Mouse (Mus musculus) layer of hippocampus, adult 2 months (tissue): ENCODE results near the gene Gm10563. TPM values are rescaled to one million over a fixed set of nuclear protein-coding genes. Genes with fewer than 3 reads are reported as not detected.
"Not testable (repeated sequence)": the region's sequence is repeated elsewhere in the genome, so short reads cannot be mapped to it uniquely, and the experiment has no call there.

Source experiments
- DNase-seq, 2 experiments: peaks; one replicate each; pipeline ENCODE4 v3.0.0; 2022; ENCODE audit warnings: low spot score in 2 of 2
- H3K27ac ChIP-seq: fragments of 200-600 bp; 2 replicates; pipeline ENCODE4 v1.8.1; 2022
- H3K4me3 ChIP-seq: fragments of 200-600 bp; 2 replicates; pipeline ENCODE4 v1.8.1; 2022; ENCODE audit warnings: mild to moderate bottlenecking
- CTCF ChIP-seq: fragments of 200-600 bp; conservative IDR thresholded peaks from 2 replicates; pipeline ENCODE4 v1.8.1; 2022; ENCODE audit warnings: antibody characterized with exemption, mild to moderate bottlenecking, moderate library complexity
- total RNA-seq, 2 experiments: library from RNA; stranded (reverse); gene quantifications; 2 replicates each; pipeline ENCODE4 v1.2.3; 2021

The Gm10563 gene
- total RNA-seq, 2 experiments from 2014 or later = not detected

- TF ChIP-seq CTCF = no peak
- Histone ChIP-seq H3K4me3 (no peak overlapping the region), H3K27ac (no peak overlapping the region; the same call in 1 of the 2 replicates)
- no peak for DNase-seq
Observed at GRCm38 (mm10) chr4:155578336-155579125, 66.7 kb downstream of the Gm10563 start.

- TF ChIP-seq CTCF = no peak
- H3K4me3 ChIP-seq = no peak overlapping the region
- H3K27ac ChIP-seq = no peak overlapping the region; the same call in 1 of the 2 replicates
- DNase-seq = no peak
Observed at GRCm38 (mm10) chr4:155577741-155578140, 67.5 kb downstream of the Gm10563 start.

- TF ChIP-seq CTCF = no peak
- no peak overlapping the region for H3K4me3 ChIP-seq
Observed at GRCm38 (mm10) chr4:155577132-155577531, 68.1 kb downstream of the Gm10563 start.

GRCm38 (mm10) chr4:155575521-155575920 lies 69.7 kb downstream of the Gm10563 start:
- Histone ChIP-seq H3K27ac (no peak overlapping the region), H3K4me3 (no peak overlapping the region)
- no peak for DNase-seq
- no peak for TF ChIP-seq CTCF

More at GRCm38 (mm10) chr4:155577132-155577531, 68.1 kb downstream of the Gm10563 start:
- no peak for DNase-seq
- H3K27ac ChIP-seq = no peak overlapping the region

- no peak for TF ChIP-seq CTCF
- Histone ChIP-seq H3K27ac (no peak overlapping the region), H3K4me3 (no peak overlapping the region)
- no peak for DNase-seq
Observed at GRCm38 (mm10) chr4:155574931-155575330, 70.3 kb downstream of the Gm10563 start.

- TF ChIP-seq CTCF = no peak
- Histone ChIP-seq H3K4me3 (no peak overlapping the region), H3K27ac (no peak overlapping the region)
- DNase-seq = no peak
Observed at GRCm38 (mm10) chr4:155573876-155574275, 71.3 kb downstream of the Gm10563 start.

- DNase-seq = no peak
- no peak overlapping the region for H3K27ac ChIP-seq
- no peak for TF ChIP-seq CTCF
- H3K4me3 ChIP-seq = no peak overlapping the region
Observed at GRCm38 (mm10) chr4:155573155-155573554, 72.1 kb downstream of the Gm10563 start.

GRCm38 (mm10) chr4:155571442-155571841 lies 73.8 kb downstream of the Gm10563 start:
- TF ChIP-seq CTCF = no peak

GRCm38 (mm10) chr4:155570315-155570714 lies 74.9 kb downstream of the Gm10563 start:
- not testable (repeated sequence) for H3K4me3 ChIP-seq, DNase-seq, H3K27ac ChIP-seq

More at GRCm38 (mm10) chr4:155571442-155571841, 73.8 kb downstream of the Gm10563 start:
- no peak overlapping the region for H3K4me3 ChIP-seq
- no peak overlapping the region for H3K27ac ChIP-seq
- no peak for DNase-seq

- no peak for DNase-seq
- H3K4me3 ChIP-seq = no peak overlapping the region
- no peak for TF ChIP-seq CTCF
- H3K27ac ChIP-seq = no peak overlapping the region
Observed at GRCm38 (mm10) chr4:155569818-155570217, 75.4 kb downstream of the Gm10563 start.

GRCm38 (mm10) chr4:155568632-155569370 lies 76.4 kb downstream of the Gm10563 start:
- no peak overlapping the region for H3K4me3 ChIP-seq
- no peak for TF ChIP-seq CTCF
- no peak for DNase-seq
- no peak overlapping the region for H3K27ac ChIP-seq

GRCm38 (mm10) chr4:155568170-155568569 lies 77.0 kb downstream of the Gm10563 start:
- no peak for DNase-seq
- TF ChIP-seq CTCF = peak; percentile 87
- H3K4me3 ChIP-seq = no peak overlapping the region

GRCm38 (mm10) chr4:155566555-155566954 lies 78.7 kb downstream of the Gm10563 start:
- H3K4me3 ChIP-seq = no peak overlapping the region
- DNase-seq = no peak
- TF ChIP-seq CTCF = no peak

More at GRCm38 (mm10) chr4:155568170-155568569, 77.0 kb downstream of the Gm10563 start:
- no peak overlapping the region for H3K27ac ChIP-seq

More at GRCm38 (mm10) chr4:155566555-155566954, 78.7 kb downstream of the Gm10563 start:
- H3K27ac ChIP-seq = no peak overlapping the region

Other genes starting within 250 kb of the Gm10563 start
- 10 to 100 TPM; 24.2 to 28.4 TPM for gene Gabrd, start 247.3 kb downstream of the Gm10563 start, total RNA-seq
- gene Cfap74, start 236.2 kb downstream of the Gm10563 start, total RNA-seq = 10 to 100 TPM; 13.8 to 16.2 TPM
- 1 to 10 TPM; 5.0 to 6.7 TPM for gene Tmem52, start 176.3 kb downstream of the Gm10563 start, total RNA-seq
- 100 to 1,000 TPM; 718 to 729 TPM for gene Gnb1, start 154.0 kb downstream of the Gm10563 start, total RNA-seq
- 10 to 100 TPM; 61.2 to 63.5 TPM for gene Nadk, start 83.0 kb downstream of the Gm10563 start, total RNA-seq
- 10 to 100 TPM; 39.7 to 40.3 TPM for gene Slc35e2, start 44.0 kb downstream of the Gm10563 start, total RNA-seq
- gene Cdk11b, start 20.6 kb downstream of the Gm10563 start, total RNA-seq = 10 to 100 TPM; 43.6 to 48.8 TPM
- gene Mmp23, start 8.0 kb upstream of the Gm10563 start, total RNA-seq = 1 to 10 TPM; 2.7 to 3.4 TPM
- 100 to 1,000 TPM; 111 to 114 TPM for gene Mib2, start 23.8 kb upstream of the Gm10563 start, total RNA-seq
- 10 to 100 TPM; 26.5 to 27.9 TPM for gene Fndc10, start 48.9 kb upstream of the Gm10563 start, total RNA-seq
- 10 to 100 TPM; 90.9 to 92.8 TPM for gene Ssu72, start 59.4 kb upstream of the Gm10563 start, total RNA-seq
- 10 to 100 TPM; 32.7 to 39.0 TPM for gene Tmem240, start 89.4 kb upstream of the Gm10563 start, total RNA-seq
- 10 to 100 TPM; 49.9 to 51.4 TPM for gene Atad3a, start 115.7 kb upstream of the Gm10563 start, total RNA-seq
- gene Vwa1, start 129.3 kb upstream of the Gm10563 start, total RNA-seq = 1 to 10 TPM; 9.6 to 9.8 TPM
- gene Tmem88b, start 140.5 kb upstream of the Gm10563 start, total RNA-seq = 10 to 100 TPM; 24.0 to 24.8 TPM
- under 1 TPM in 1 of 2 experiments, not detected in 1; 0.32 TPM for gene Ankrd65, start 145.0 kb upstream of the Gm10563 start, total RNA-seq
- 10 to 100 TPM; 86.6 to 89.6 TPM for gene Mrpl20, start 157.5 kb upstream of the Gm10563 start, total RNA-seq
- 10 to 100 TPM; 79.4 to 94.2 TPM for gene Ccnl2, start 167.1 kb upstream of the Gm10563 start, total RNA-seq
- 100 to 1,000 TPM; 102 to 105 TPM for gene Aurkaip1, start 185.9 kb upstream of the Gm10563 start, total RNA-seq
- gene Mxra8, start 194.3 kb upstream of the Gm10563 start, total RNA-seq = 10 to 100 TPM in 1 of 2 experiments, 1 to 10 TPM in 1; 8.4 to 10.6 TPM
- gene Dvl1, start 202.0 kb upstream of the Gm10563 start, total RNA-seq = 10 to 100 TPM; 80.8 to 81.9 TPM
- gene Tas1r3, start 218.0 kb upstream of the Gm10563 start, total RNA-seq = under 1 TPM; 0.33 to 0.44 TPM
- 10 to 100 TPM; 29.2 to 31.7 TPM for gene Cptp, start 224.0 kb upstream of the Gm10563 start, total RNA-seq
- gene Ints11, start 224.1 kb upstream of the Gm10563 start, total RNA-seq = 10 to 100 TPM; 33.7 to 35.8 TPM
- 10 to 100 TPM; 62.3 to 68.1 TPM for gene Pusl1, start 246.4 kb upstream of the Gm10563 start, total RNA-seq
- 100 to 1,000 TPM; 121 to 129 TPM for gene Acap3, start 246.4 kb upstream of the Gm10563 start, total RNA-seq